Mouse (Mus musculus): ENCODE data around the gene Sec24b. TPM values are rescaled to one million over a fixed set of nuclear protein-coding genes. Genes with fewer than 3 reads are reported as not detected.

Sec24b gene
- total RNA-seq (2023) = 107 to 125 TPM (median 115 TPM) in 4 replicates

GRCm38 (mm10) chr3:130061281-130061680 lies at the start of gene Sec24b:
Gene Sec24b (minus strand): TSS chr3:130061553.

GRCm38 (mm10) chr3:129969432-129970395 lies 91.6 kb downstream of the Sec24b start, which contains the start of gene Mcub:
Gene Mcub (minus strand): TSS chr3:129970206.

Other genes starting within 250 kb of the Sec24b start
- gene Rrh, start 239.0 kb downstream of the Sec24b start, total RNA-seq (2023) = 3.1 to 4.5 TPM (median 3.8 TPM) in 4 replicates
- 60.8 to 72.6 TPM (median 66.1 TPM) in 4 replicates for gene Gar1, start 230.2 kb downstream of the Sec24b start, total RNA-seq (2023)
- not detected in 4 replicates for gene Cfi, start 225.7 kb downstream of the Sec24b start, total RNA-seq (2023)
- gene Pla2g12a, start 182.9 kb downstream of the Sec24b start, total RNA-seq (2023) = 11.3 to 17.0 TPM (median 13.3 TPM) in 4 replicates
- 23.0 to 28.2 TPM (median 26.5 TPM) in 4 replicates for gene Casp6, start 160.1 kb downstream of the Sec24b start, total RNA-seq (2023)
- not detected in 4 replicates for gene Mcub, start 91.3 kb downstream of the Sec24b start, total RNA-seq (2023)
- gene Col25a1, start 69.9 kb upstream of the Sec24b start, total RNA-seq (2023) = not detected in 4 replicates